Mouse (Mus musculus): ENCODE data around the gene Pank1. TPM values are rescaled to one million over a fixed set of nuclear protein-coding genes. Genes with fewer than 3 reads are reported as not detected.

Pank1 gene
- polyA plus RNA-seq (2011; ENCODE audit: insufficient read length, low read depth, missing spikeins), result 4.6 and 6.2 TPM in 2 replicates

- H3K4me3 ChIP-seq (ENCODE audit: insufficient read depth, low read length), result peak within 1 kb of the TSS; percentile 78
- peak within 1 kb of the TSS; percentile 68 for H3K27ac ChIP-seq (ENCODE audit: insufficient read depth, low read length)
- H3K4me1 ChIP-seq (ENCODE audit: control insufficient read depth, insufficient read depth, low read length), result no peaks in the 10 kb centered on the region
- no peak for TF ChIP-seq CTCF (IDR thresholded peaks at IDR 0.05; ENCODE audit: borderline replicate concordance, insufficient read depth, low read length)
- peak; percentile 56 for TF ChIP-seq POLR2A (IDR thresholded peaks at IDR 0.05; ENCODE audit: low read depth, low read length)
Observed at GRCm38 (mm10) chr19:34878603-34879541, at the start of gene Pank1. Pank1 (minus strand) TSS chr19:34879455.

GRCm38 (mm10) chr19:34922603-34922963, 43.3 kb upstream of the Pank1 start:
- TF ChIP-seq CTCF (IDR thresholded peaks at IDR 0.05; ENCODE audit: borderline replicate concordance, insufficient read depth, low read length), result no peak
- no peak for TF ChIP-seq POLR2A (IDR thresholded peaks at IDR 0.05; ENCODE audit: low read depth, low read length)
- Histone ChIP-seq H3K27ac (ENCODE audit: insufficient read depth, low read length) (no peak overlapping the region), H3K4me1 (ENCODE audit: control insufficient read depth, insufficient read depth, low read length) (no peaks in the 10 kb centered on the region), H3K4me3 (ENCODE audit: insufficient read depth, low read length) (peak overlapping the region; percentile 88)

- Histone ChIP-seq H3K4me1 (ENCODE audit: control insufficient read depth, insufficient read depth, low read length) (no peaks in the 10 kb centered on the region), H3K27ac (ENCODE audit: insufficient read depth, low read length) (peak within 1 kb of the TSS; percentile 14; the same call in 1 of the 2 replicates), H3K4me3 (ENCODE audit: insufficient read depth, low read length) (peak within 1 kb of the TSS; percentile 88)
- no peak for TF ChIP-seq CTCF (IDR thresholded peaks at IDR 0.05; ENCODE audit: borderline replicate concordance, insufficient read depth, low read length)
- peak; percentile 60 for TF ChIP-seq POLR2A (IDR thresholded peaks at IDR 0.05; ENCODE audit: low read depth, low read length)
Observed at GRCm38 (mm10) chr19:34921652-34922602, 42.7 kb upstream of the Pank1 start, which contains the start of gene Kif20b. Kif20b (plus strand) TSS chr19:34922361.

- no peak for TF ChIP-seq POLR2A (IDR thresholded peaks at IDR 0.05; ENCODE audit: low read depth, low read length)
- Histone ChIP-seq H3K27ac (ENCODE audit: insufficient read depth, low read length) (no peak overlapping the region), H3K4me3 (ENCODE audit: insufficient read depth, low read length) (peak overlapping the region; percentile 88; the same call in 1 of the 2 replicates), H3K4me1 (ENCODE audit: control insufficient read depth, insufficient read depth, low read length) (no peaks in the 10 kb centered on the region)
Observed at GRCm38 (mm10) chr19:34921253-34921651, 42.0 kb upstream of the Pank1 start.

- Histone ChIP-seq H3K4me3 (ENCODE audit: insufficient read depth, low read length) (no peak overlapping the region), H3K4me1 (ENCODE audit: control insufficient read depth, insufficient read depth, low read length) (no peaks in the 10 kb centered on the region), H3K27ac (ENCODE audit: insufficient read depth, low read length) (no peak overlapping the region)
- TF ChIP-seq CTCF (IDR thresholded peaks at IDR 0.05; ENCODE audit: borderline replicate concordance, insufficient read depth, low read length), result no peak
- TF ChIP-seq POLR2A (IDR thresholded peaks at IDR 0.05; ENCODE audit: low read depth, low read length), result no peak
Observed at GRCm38 (mm10) chr19:34920531-34920930, 41.3 kb upstream of the Pank1 start.

GRCm38 (mm10) chr19:34920066-34920465, 40.8 kb upstream of the Pank1 start:
- Histone ChIP-seq H3K27ac (ENCODE audit: insufficient read depth, low read length) (no peak overlapping the region), H3K4me1 (ENCODE audit: control insufficient read depth, insufficient read depth, low read length) (no peaks in the 10 kb centered on the region), H3K4me3 (ENCODE audit: insufficient read depth, low read length) (no peak overlapping the region)
- TF ChIP-seq CTCF (IDR thresholded peaks at IDR 0.05; ENCODE audit: borderline replicate concordance, insufficient read depth, low read length) (no peak), POLR2A (IDR thresholded peaks at IDR 0.05; ENCODE audit: low read depth, low read length) (no peak)

GRCm38 (mm10) chr19:34912366-34912765, 33.1 kb upstream of the Pank1 start:
- Histone ChIP-seq H3K4me1 (ENCODE audit: control insufficient read depth, insufficient read depth, low read length) (no peaks in the 10 kb centered on the region), H3K4me3 (ENCODE audit: insufficient read depth, low read length) (no peak overlapping the region), H3K27ac (ENCODE audit: insufficient read depth, low read length) (no peak overlapping the region)
- no peak for TF ChIP-seq CTCF (IDR thresholded peaks at IDR 0.05; ENCODE audit: borderline replicate concordance, insufficient read depth, low read length)

- no peak overlapping the region for H3K4me3 ChIP-seq (ENCODE audit: insufficient read depth, low read length)
Observed at GRCm38 (mm10) chr19:34906772-34907171, 27.5 kb upstream of the Pank1 start.

GRCm38 (mm10) chr19:34905424-34905823, 26.2 kb upstream of the Pank1 start:
- Histone ChIP-seq H3K4me1 (ENCODE audit: control insufficient read depth, insufficient read depth, low read length) (no peaks in the 10 kb centered on the region), H3K27ac (ENCODE audit: insufficient read depth, low read length) (no peak overlapping the region), H3K4me3 (ENCODE audit: insufficient read depth, low read length) (no peak overlapping the region)
- TF ChIP-seq CTCF (IDR thresholded peaks at IDR 0.05; ENCODE audit: borderline replicate concordance, insufficient read depth, low read length) (no peak), POLR2A (IDR thresholded peaks at IDR 0.05; ENCODE audit: low read depth, low read length) (no peak)

More at GRCm38 (mm10) chr19:34906772-34907171, 27.5 kb upstream of the Pank1 start:
- Histone ChIP-seq H3K27ac (ENCODE audit: insufficient read depth, low read length) (no peak overlapping the region), H3K4me1 (ENCODE audit: control insufficient read depth, insufficient read depth, low read length) (no peaks in the 10 kb centered on the region)
- TF ChIP-seq CTCF (IDR thresholded peaks at IDR 0.05; ENCODE audit: borderline replicate concordance, insufficient read depth, low read length) (no peak), POLR2A (IDR thresholded peaks at IDR 0.05; ENCODE audit: low read depth, low read length) (no peak)

Measured in embryonic fibroblast, embryonic 13.5 days (primary cell).